Mouse (Mus musculus) forebrain, embryonic 16.5 days (tissue): ENCODE measurements around the gene Atp6v0d1. TPM values are rescaled to one million over a fixed set of nuclear protein-coding genes. Genes with fewer than 3 reads are reported as not detected.

Experiments
- ATAC-seq: fragments of 200-750 bp; cut with Nextera tagmentation; 2 replicates; pipeline ENCODE4 v1.8.0; 2017; ENCODE audit warnings: mild to moderate bottlenecking, moderate library complexity
- H3K27ac ChIP-seq: fragments of 300-500 bp; sonication (generic); 2 replicates; pipeline ENCODE4 v1.5.1; 2014; ENCODE audit warnings: low read length, control low read depth
- H3K27me3 ChIP-seq: fragments of 300-500 bp; sonication (generic); replicated peaks from 2 replicates; pipeline ENCODE4 v1.6.1; 2014; ENCODE audit warnings: low read length; ENCODE audit not compliant: control insufficient read depth, insufficient read depth
- H3K36me3 ChIP-seq: fragments of 300-500 bp; sonication (generic); 2 replicates; pipeline ENCODE4 v1.6.1; 2014; ENCODE audit not compliant: control insufficient read depth, insufficient read depth
- H3K4me1 ChIP-seq: fragments of 300-500 bp; sonication (generic); replicated peaks from 2 replicates; pipeline ENCODE4 v1.6.1; 2014; ENCODE audit warnings: low read length; ENCODE audit not compliant: control insufficient read depth, insufficient read depth
- H3K4me2 ChIP-seq: fragments of 300-500 bp; sonication (generic); 2 replicates; pipeline ENCODE4 v1.6.1; 2014; ENCODE audit warnings: mild to moderate bottlenecking, low read length, control low read depth
- H3K4me3 ChIP-seq: fragments of 300-500 bp; sonication (generic); replicated peaks from 2 replicates; pipeline ENCODE4 v1.5.1; 2014; ENCODE audit warnings: mild to moderate bottlenecking, low read length, control low read depth
- H3K9ac ChIP-seq: fragments of 300-500 bp; sonication (generic); replicated peaks from 2 replicates; pipeline ENCODE4 v1.6.1; 2014; ENCODE audit warnings: low read depth, low read length, control low read depth
- H3K9me3 ChIP-seq: fragments of 300-500 bp; sonication (generic); 2 replicates; pipeline ENCODE4 v1.6.1; 2016; ENCODE audit warnings: low read length; ENCODE audit not compliant: control insufficient read depth
- WGBS: fragments of 180-500 bp; shearing (Covaris S2); extraction: QIAGEN DNeasy Blood & Tissue Kit; methylation state at CpG from one replicate; pipeline ENCODE4 v1.1.7; 2014; 5-methylcytosine and 5-hydroxymethylcytosine counted together
- polyA plus RNA-seq: library from polyadenylated mRNA; unstranded; fragments of >200 nt; fragmentation: Nextera tagmentation; extraction: Ambion mirVana; gene quantifications from 2 replicates; pipeline ENCODE4 v1.2.1, GENCODE M21; 2015

Gene Atp6v0d1
- polyA plus RNA-seq, 1 experiment from 2014 or later = 203 TPM

- Histone ChIP-seq H3K9me3 (no peaks in the 10 kb centered on the region), H3K4me3 (no peak overlapping the region), H3K36me3 (peaks cover 3% of the 10 kb centered on the region), H3K27me3 (no peaks in the 10 kb centered on the region), H3K27ac (no peak overlapping the region), H3K4me2 (no peak overlapping the region), H3K4me1 (no peaks in the 10 kb centered on the region), H3K9ac (no peak overlapping the region)
- ATAC-seq = no peak
- WGBS = 89% methylated on average over 6 of the region's 6 CpGs
Measured at GRCm38 (mm10) chr8:105546384-105547350, 19.2 kb downstream of the Atp6v0d1 start.

- WGBS = 83% methylated on average over 3 of the region's 3 CpGs
Measured at GRCm38 (mm10) chr8:105545249-105545648, 20.6 kb downstream of the Atp6v0d1 start.

GRCm38 (mm10) chr8:105544544-105545205 lies 21.2 kb downstream of the Atp6v0d1 start:
- no peak for ATAC-seq
- Histone ChIP-seq H3K4me2 (no peak overlapping the region), H3K9me3 (no peaks in the 10 kb centered on the region), H3K4me3 (no peak overlapping the region), H3K4me1 (no peaks in the 10 kb centered on the region), H3K9ac (no peak overlapping the region), H3K36me3 (peaks cover 3% of the 10 kb centered on the region), H3K27me3 (no peaks in the 10 kb centered on the region), H3K27ac (no peak overlapping the region)
- WGBS = 68% methylated on average over 7 of the region's 7 CpGs

More at GRCm38 (mm10) chr8:105545249-105545648, 20.6 kb downstream of the Atp6v0d1 start:
- H3K27me3 ChIP-seq = no peaks in the 10 kb centered on the region
- H3K9me3 ChIP-seq = no peaks in the 10 kb centered on the region
- H3K36me3 ChIP-seq = peaks cover 3% of the 10 kb centered on the region
- no peak overlapping the region for H3K4me3 ChIP-seq
- no peak for ATAC-seq
- H3K27ac ChIP-seq = no peak overlapping the region
- H3K9ac ChIP-seq = no peak overlapping the region
- no peaks in the 10 kb centered on the region for H3K4me1 ChIP-seq
- H3K4me2 ChIP-seq = no peak overlapping the region

- no peak for ATAC-seq
- no peak overlapping the region for H3K9ac ChIP-seq
- no peak overlapping the region for H3K27ac ChIP-seq
- no peak overlapping the region for H3K4me2 ChIP-seq
- H3K9me3 ChIP-seq = no peaks in the 10 kb centered on the region
- H3K4me3 ChIP-seq = no peak overlapping the region
- no peaks in the 10 kb centered on the region for H3K27me3 ChIP-seq
- H3K36me3 ChIP-seq = peaks cover 11% of the 10 kb centered on the region
- H3K4me1 ChIP-seq = no peaks in the 10 kb centered on the region
- WGBS = 61% methylated on average over 1 of the region's 1 CpGs
Measured at GRCm38 (mm10) chr8:105543703-105544102, 22.1 kb downstream of the Atp6v0d1 start.

- Histone ChIP-seq H3K4me3 (no peak overlapping the region), H3K4me1 (no peaks in the 10 kb centered on the region), H3K36me3 (peaks cover 18% of the 10 kb centered on the region), H3K4me2 (no peak overlapping the region), H3K9ac (no peak overlapping the region), H3K27me3 (no peaks in the 10 kb centered on the region), H3K27ac (no peak overlapping the region), H3K9me3 (no peaks in the 10 kb centered on the region)
- no peak for ATAC-seq
- 98% methylated on average over 2 of the region's 2 CpGs for WGBS
Measured at GRCm38 (mm10) chr8:105542808-105543207, 23.0 kb downstream of the Atp6v0d1 start.

- Histone ChIP-seq H3K4me2 (no peak overlapping the region), H3K9ac (no peak overlapping the region), H3K9me3 (no peaks in the 10 kb centered on the region), H3K27me3 (no peaks in the 10 kb centered on the region), H3K4me1 (no peaks in the 10 kb centered on the region), H3K36me3 (peaks cover 25% of the 10 kb centered on the region), H3K4me3 (no peak overlapping the region), H3K27ac (no peak overlapping the region)
- WGBS = 80% methylated on average over 3 of the region's 3 CpGs
- ATAC-seq = no peak
Measured at GRCm38 (mm10) chr8:105542032-105542656, 23.7 kb downstream of the Atp6v0d1 start.

GRCm38 (mm10) chr8:105538940-105539339 lies 26.9 kb downstream of the Atp6v0d1 start:
- no peak for ATAC-seq
- WGBS = 85% methylated on average over 4 of the region's 4 CpGs
- Histone ChIP-seq H3K4me1 (no peaks in the 10 kb centered on the region), H3K9ac (no peak overlapping the region), H3K36me3 (peaks cover 28% of the 10 kb centered on the region), H3K9me3 (no peaks in the 10 kb centered on the region), H3K27me3 (no peaks in the 10 kb centered on the region), H3K27ac (no peak overlapping the region), H3K4me2 (no peak overlapping the region), H3K4me3 (no peak overlapping the region)

- 91% methylated on average over 6 of the region's 6 CpGs for WGBS
Measured at GRCm38 (mm10) chr8:105537011-105537677, 28.7 kb downstream of the Atp6v0d1 start.

GRCm38 (mm10) chr8:105536546-105536945 lies 29.3 kb downstream of the Atp6v0d1 start:
- Histone ChIP-seq H3K4me2 (no peak overlapping the region), H3K36me3 (peaks cover 25% of the 10 kb centered on the region), H3K9ac (no peak overlapping the region), H3K27ac (no peak overlapping the region), H3K4me3 (no peak overlapping the region), H3K9me3 (no peaks in the 10 kb centered on the region), H3K4me1 (no peaks in the 10 kb centered on the region), H3K27me3 (no peaks in the 10 kb centered on the region)
- ATAC-seq = no peak
- 91% methylated on average over 3 of the region's 3 CpGs for WGBS

More at GRCm38 (mm10) chr8:105537011-105537677, 28.7 kb downstream of the Atp6v0d1 start:
- Histone ChIP-seq H3K4me1 (no peaks in the 10 kb centered on the region), H3K4me2 (no peak overlapping the region), H3K4me3 (no peak overlapping the region), H3K9ac (no peak overlapping the region), H3K9me3 (no peaks in the 10 kb centered on the region), H3K27me3 (no peaks in the 10 kb centered on the region), H3K36me3 (peaks cover 28% of the 10 kb centered on the region), H3K27ac (no peak overlapping the region)
- ATAC-seq = no peak
